Mouse (Mus musculus): ENCODE results near the gene Mr1.

DNA sequence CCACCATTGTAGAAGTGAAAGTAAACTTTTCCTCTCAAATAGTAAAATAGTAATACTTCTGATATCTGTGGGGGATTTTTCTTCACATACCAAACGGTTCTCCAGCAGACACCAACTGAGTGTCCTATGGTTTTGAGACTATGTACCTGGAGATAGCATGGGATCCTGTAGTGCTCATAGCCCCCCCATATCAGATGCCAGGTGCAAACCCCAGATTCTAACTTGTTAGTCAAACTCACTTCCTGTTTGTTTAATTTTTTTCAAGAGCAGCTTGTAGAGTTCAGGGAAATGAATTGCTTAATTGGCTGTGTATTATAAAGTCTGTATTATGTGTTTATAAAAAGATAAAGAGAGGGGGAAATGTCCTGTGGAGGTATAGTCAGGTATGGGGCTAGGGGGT lies 27.8 kb upstream of the Mr1 start:
- TF ChIP-seq POLR2A (IDR thresholded peaks at IDR 0.05; ENCODE audit: borderline replicate concordance, insufficient read depth, low read length) (no peak), CTCF (IDR thresholded peaks at IDR 0.05; ENCODE audit: borderline replicate concordance, insufficient read depth, low read depth, low read length) (no peak)
